Mouse (Mus musculus): ENCODE data around the gene Top3a.

Gene Top3a

GRCm38 (mm10) chr11:60775578-60775977, 1.6 kb downstream of the Top3a start:
- DNase-seq (ENCODE audit: extremely low spot score, low spot score) = no peak

GRCm38 (mm10) chr11:60774841-60775240, 2.3 kb downstream of the Top3a start:
- DNase-seq (ENCODE audit: extremely low spot score, low spot score) = no peak

GRCm38 (mm10) chr11:60774158-60774689, 2.9 kb downstream of the Top3a start:
- DNase-seq (ENCODE audit: extremely low spot score, low spot score) = no peak

GRCm38 (mm10) chr11:60772161-60772560, 5.0 kb downstream of the Top3a start:
- no peak for DNase-seq (ENCODE audit: extremely low spot score, low spot score)

DNA sequence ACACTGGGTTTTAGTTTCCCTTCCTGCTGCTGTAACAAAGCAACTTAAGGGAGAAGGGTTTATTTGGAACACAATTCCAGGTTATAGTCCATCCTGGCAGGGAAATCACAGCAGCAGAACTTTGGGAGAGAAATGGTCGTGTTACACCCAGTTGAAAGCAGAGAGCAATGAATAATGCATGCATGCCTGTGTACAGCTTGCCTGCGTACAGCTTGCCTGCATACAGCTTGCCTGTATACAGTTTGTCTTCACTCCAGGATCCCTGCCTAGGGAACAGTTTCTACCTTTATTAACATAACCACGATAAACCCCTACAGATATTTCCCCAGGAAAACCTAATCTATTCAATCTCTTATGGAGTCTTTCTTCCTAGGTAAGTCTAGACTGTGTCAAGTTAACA, 6.4 kb downstream of the Top3a start:
- DNase-seq (ENCODE audit: extremely low spot score, low spot score) = no peak

- no peak for DNase-seq (ENCODE audit: extremely low spot score, low spot score)
Observed at GRCm38 (mm10) chr11:60769322-60769721, 7.8 kb downstream of the Top3a start.

DNA sequence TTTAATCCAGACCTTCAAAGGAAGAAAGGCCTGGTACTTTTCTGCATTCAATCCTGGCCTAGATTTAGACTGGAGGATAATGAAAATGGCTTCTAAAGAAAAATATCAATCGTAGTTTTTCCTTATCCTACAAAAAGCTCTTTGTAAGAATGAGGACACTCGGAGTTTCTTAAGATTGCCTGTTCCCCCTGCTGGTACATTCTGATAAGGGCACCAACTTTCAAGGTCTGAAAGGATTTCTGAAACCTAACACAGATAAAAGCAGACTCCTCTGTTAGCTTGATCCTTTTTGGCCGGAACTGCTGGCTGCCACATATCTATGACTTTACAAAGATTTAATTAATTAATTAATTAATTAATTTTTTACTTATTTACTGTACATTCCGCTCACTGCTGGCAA, 10.2 kb downstream of the Top3a start:
- DNase-seq (ENCODE audit: extremely low spot score, low spot score) = no peak

- no peak for DNase-seq (ENCODE audit: extremely low spot score, low spot score)
Observed at GRCm38 (mm10) chr11:60761681-60762080, 15.5 kb downstream of the Top3a start.

DNA sequence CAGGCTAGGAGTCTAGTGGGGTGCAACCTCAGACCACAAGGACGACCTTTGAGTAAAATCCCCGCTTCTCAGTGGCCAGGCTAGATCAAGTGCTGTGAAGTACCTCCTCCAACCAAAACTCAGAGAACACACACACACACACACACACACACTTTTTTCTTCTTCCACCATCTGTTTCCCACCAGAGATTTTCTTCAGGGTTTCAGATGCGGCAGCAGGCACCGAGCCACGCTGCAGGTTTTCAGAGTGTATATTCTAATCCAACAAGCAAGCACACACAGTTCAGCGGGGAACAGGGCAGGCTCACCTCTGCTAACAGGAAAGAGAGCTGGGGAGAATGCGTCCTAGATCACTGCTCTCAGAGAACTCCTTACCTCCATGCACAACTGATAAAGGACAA, 21.6 kb downstream of the Top3a start:
- DNase-seq (ENCODE audit: extremely low spot score, low spot score) = no peak

DNA sequence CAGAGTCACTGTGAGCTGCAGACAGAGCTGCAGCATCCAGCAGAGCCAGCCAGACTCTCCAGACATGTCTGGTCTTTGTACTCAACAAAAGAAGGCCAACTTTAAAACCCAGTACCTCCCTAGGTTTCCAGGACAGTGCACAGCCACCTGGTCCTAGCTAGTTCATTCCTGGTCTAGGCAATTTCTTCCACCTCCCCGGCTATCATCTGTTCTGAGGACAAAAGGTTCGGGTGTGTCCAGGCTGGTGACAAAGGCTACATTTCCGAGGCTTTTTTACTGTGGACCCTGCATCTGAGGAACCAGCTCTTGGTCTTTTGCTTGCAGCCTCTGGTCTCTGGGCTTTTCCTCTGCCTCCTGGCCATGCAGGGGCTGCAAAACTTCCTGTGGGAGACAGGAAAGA, 36.8 kb downstream of the Top3a start:
- no peak for DNase-seq (ENCODE audit: extremely low spot score, low spot score)

GRCm38 (mm10) chr11:60737450-60737849, 39.7 kb downstream of the Top3a start:
- DNase-seq (ENCODE audit: extremely low spot score, low spot score) = no peak

DNA sequence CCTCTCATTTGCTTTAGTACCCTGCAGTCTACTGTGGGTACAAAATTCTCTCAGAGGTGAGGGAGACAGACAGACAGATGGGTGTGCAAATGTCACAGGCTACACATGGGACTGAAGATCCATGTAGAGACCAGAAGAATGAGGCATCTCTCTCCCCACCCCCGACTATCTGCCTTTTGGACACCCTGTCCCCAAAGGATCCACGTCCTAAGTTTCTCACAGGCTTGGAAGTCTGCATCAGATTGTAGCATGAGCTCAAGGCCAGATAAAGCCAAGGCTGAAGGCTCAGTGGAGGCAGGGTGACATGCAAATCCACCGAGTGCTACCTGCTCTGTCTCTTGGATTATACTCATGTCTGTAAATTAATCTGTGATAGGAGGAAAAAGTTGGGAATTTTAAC, 40.7 kb downstream of the Top3a start:
- no peak for DNase-seq (ENCODE audit: extremely low spot score, low spot score)

GRCm38 (mm10) chr11:60735191-60735590, 42.0 kb downstream of the Top3a start:
- DNase-seq (ENCODE audit: extremely low spot score, low spot score) = no peak

- no peak for DNase-seq (ENCODE audit: extremely low spot score, low spot score)
Observed at GRCm38 (mm10) chr11:60734206-60734605, 43.0 kb downstream of the Top3a start.

DNA sequence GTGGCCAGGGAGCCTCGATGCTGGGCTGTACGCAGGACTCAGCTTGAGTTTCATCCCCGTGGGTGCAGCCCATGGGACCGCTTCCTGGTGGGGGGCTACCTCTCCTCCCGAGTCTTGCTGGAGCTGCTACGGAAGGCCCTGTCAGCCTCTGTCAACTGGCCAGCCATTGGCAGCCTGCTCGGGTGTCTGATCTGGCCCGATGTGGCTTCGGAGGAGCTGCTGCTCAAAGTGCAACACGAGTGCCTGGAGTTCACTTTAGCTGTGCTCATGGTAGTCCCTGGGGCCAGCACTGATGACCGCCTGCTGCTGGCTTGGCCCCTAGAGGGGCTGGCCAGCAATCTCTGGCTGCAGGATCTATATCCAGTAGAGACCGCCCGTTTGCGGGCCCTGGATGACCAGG, 45.9 kb downstream of the Top3a start:
- no peak for DNase-seq (ENCODE audit: extremely low spot score, low spot score)

DNA sequence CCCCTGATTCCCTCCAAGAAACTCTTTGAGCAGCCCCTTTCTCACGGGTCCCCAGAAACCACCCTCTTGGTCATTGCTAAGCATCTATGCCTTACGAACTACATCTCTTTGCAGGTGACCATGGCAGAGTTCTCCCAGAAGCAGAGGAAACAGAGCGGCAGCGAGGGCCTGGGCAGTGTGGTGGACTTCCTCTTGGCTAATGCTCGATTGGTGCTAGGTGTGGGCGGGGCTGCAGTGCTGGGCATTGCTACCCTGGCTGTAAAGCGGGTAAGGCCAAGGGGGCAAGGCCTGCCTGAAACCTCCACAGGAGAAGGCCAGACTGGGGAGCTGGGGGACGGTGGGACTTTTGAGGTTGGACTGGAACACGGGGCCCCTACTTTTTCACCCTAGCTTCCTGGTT, 47.0 kb downstream of the Top3a start:
- DNase-seq (ENCODE audit: extremely low spot score, low spot score) = no peak

- no peak for DNase-seq (ENCODE audit: extremely low spot score, low spot score)
Observed at GRCm38 (mm10) chr11:60729217-60729641, 47.9 kb downstream of the Top3a start.

DNA sequence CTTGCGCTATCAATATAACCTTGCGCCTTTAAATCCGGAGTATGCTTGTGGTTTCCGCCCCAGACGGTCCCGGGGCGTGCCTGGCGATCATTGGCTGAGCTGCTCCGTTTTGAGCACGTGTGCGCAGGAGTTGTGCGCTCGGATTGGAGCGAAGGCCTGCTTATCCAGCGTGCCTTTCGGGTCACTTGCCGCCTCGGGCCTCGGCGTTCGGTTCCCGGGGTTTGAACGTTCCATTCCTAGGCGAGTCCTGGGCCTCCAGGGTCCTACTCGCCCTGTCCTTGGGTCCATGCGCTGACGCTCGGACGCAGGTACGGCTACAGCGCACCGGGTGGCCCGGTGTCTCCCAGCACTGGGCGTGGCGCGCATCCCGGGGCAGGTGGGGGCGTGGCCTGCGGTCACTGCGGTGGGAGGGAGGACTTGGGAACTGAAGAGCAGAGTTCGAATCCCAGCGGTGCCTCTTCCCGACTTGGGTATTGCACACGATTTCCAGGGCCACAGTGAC, 48.9 kb downstream of the Top3a start, which contains the start of gene Mief2:
Mief2 (plus strand) TSS at position 139 of the 502 bp plus-strand sequence.
- peak; percentile 90 for DNase-seq (ENCODE audit: extremely low spot score, low spot score)

DNA sequence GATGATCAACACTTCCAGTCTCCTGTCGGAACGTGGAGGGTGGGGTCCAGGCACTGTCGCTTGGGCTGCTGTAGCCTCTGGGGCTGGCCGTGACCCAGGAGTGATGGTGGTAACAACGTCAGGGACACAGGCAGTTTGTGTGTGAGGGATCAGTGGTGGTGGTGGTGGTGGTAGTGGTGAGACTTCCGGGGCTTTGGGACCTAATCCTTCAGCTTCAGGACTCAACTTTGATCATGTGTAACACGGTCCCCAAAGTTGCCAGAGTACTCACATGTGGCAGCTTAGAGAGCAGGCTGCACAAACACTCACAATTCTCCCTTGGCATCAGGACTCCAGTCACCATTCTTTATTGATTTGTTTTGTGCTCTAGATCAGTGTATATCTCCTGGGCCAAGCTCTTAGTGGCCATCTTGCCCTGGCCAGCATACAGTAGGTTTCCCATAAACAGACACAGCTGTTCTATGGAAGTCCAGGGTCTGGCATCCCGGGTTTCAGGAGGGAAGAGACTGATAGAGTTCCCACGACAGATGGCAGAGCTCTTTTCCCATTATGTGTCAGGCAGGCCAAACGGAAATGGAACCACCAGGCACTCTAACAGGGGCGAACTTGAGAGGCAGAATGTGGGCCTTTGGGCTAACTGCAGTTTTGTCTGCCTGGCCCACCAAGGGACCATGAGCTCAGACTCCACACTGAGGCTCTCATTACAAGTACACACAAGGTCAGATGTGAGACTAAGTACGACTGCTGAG, 49.6 kb downstream of the Top3a start:
- DNase-seq (ENCODE audit: extremely low spot score, low spot score) = no peak

DNA sequence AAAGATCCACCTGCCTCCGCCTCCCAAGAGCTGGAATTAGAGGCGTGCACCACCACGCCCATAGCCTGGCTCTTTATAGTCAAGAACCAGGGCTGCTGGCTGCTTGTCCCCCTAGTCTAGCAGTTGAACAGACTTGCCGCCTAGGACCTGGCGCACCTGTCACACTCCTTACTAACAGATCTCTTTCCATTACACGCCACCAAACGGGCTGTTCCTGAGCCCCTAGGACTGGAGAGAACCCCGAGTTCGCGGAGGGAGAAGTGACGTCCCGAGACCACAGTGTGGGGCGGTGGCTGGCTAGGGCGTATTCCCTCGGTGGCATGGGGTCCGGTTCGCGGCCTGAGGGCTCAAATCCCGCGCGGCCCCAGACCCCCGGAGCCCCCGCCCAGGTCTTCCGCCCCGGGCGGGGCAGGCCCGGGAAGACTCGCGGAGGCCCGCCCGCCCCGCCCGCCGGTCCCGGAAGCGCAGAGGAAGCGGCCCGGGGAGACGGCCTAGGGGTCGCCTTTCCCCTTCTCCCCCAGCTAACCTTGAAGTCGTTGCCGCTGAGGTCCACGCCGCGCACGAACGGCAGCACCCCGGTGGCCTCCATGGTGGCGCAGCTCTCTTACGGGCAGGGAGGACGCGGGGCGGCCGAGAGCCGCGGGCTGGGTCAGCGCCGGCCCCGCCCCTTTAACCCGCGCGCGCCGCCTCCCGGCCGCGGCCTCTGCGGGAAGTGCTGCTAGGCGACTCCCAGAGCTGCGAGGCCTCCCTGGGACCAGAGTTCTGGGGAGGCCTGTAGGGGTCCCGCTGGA, 50.4 kb downstream of the Top3a start, which contains the start of gene Flii:
Flii (minus strand) TSS at position 663 of the 791 bp plus-strand sequence.
- DNase-seq (ENCODE audit: extremely low spot score, low spot score) = peak; percentile 81

DNA sequence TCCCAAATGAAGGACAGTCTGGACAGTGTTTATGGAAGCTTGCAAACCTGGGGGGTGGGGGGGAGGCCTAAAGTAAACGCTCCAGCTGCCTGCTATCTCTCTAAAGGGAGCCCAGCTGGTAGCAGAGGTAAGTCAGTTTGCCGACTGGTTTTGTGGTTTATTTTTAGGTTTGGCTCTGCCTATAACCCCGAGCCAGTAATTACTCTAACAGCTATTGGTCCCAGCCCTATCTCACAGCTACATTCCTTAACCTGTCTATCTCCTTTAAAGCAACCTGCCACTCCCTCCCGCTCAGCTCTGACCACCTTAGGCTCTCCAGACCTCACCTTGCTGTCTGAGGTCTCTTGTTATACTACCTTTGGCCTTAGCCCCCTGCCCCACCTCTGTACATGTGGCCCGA, 57.9 kb downstream of the Top3a start:
- no peak for DNase-seq (ENCODE audit: extremely low spot score, low spot score)

DNA sequence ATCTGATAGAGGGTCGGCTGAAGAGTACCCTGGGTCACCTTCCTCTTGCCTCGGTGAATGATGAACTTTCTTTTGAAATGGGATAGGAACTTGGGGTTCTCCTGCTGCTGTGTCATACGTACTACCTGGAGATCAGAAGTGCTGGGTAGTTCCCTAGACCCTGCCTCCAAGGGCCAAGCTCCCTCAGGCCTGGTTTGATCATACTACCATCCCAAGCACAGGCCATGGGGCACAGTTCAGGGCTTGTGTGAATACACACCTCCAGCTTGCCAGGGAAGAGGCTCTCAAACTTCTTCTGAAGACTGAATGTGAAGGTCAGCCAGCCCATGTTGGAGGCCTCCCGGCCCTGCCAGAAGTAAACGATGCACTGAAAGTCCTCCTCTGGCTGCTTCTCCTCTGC, 61.3 kb downstream of the Top3a start:
- no peak for DNase-seq (ENCODE audit: extremely low spot score, low spot score)
